24 mouse cellular contexts compared by ENCODE assay signal in genomic region chr14:27887488-27887887, GRCm38 (mm10).
DNase-seq lines count a peak whose midpoint lies in the region; ATAC-seq and TF ChIP-seq lines count a peak whose summit lies in the region.
"Had no signal": no experiment of that assay in that cellular context is flagged by ENCODE, and none has a peak within 500 bp of the region (broad histone marks: within the 10 kb centered on the region; RNA-seq: fewer than 3 reads in every experiment).

No protein-coding gene starts in this region.

- no peak overlapping the region for H3K4me3 ChIP-seq in forebrain, embryonic 15.5 days
- H3K4me3 ChIP-seq in forebrain, embryonic 12.5 days (replicated peaks), result no peak overlapping the region
- no peak overlapping the region for H3K4me3 ChIP-seq in forebrain, postnatal 0 days (ENCODE audit: low read depth, low read length)
- H3K4me3 ChIP-seq: embryonic facial prominence, embryonic 13.5 days; heart, embryonic 10.5 days; heart, embryonic 15.5 days; limb, embryonic 13.5 days; lung, embryonic 15.5 days; myocyte; neural tube, embryonic 12.5 days had no signal

- H3K27ac ChIP-seq in forebrain, embryonic 15.5 days (replicated peaks), result no peak overlapping the region
- H3K27ac ChIP-seq in forebrain, embryonic 12.5 days, result no peak overlapping the region
- no peak overlapping the region for H3K27ac ChIP-seq in forebrain, postnatal 0 days (ENCODE audit: low read depth, low read length)
- H3K27ac ChIP-seq: embryonic facial prominence, embryonic 13.5 days; heart, embryonic 10.5 days; heart, embryonic 15.5 days; limb, embryonic 13.5 days; lung, embryonic 15.5 days; neural tube, embryonic 12.5 days had no signal

- peak; percentile 72 for ATAC-seq in forebrain, embryonic 15.5 days (replicated peaks)
- ATAC-seq in forebrain, embryonic 12.5 days (ENCODE audit: low FRiP score), result no peak; the same call in 1 of the 2 replicates
- ATAC-seq in forebrain, postnatal 0 days, result peak; percentile 40; the same call in 1 of the 2 replicates
- ATAC-seq: intestine, postnatal 0 days; midbrain, embryonic 16.5 days had no signal

- no peaks in the 10 kb centered on the region for H3K27me3 ChIP-seq in forebrain, embryonic 15.5 days
- H3K27me3 ChIP-seq in forebrain, embryonic 12.5 days, result no peaks in the 10 kb centered on the region
- no peaks in the 10 kb centered on the region for H3K27me3 ChIP-seq in forebrain, postnatal 0 days (ENCODE audit: insufficient read depth, low read length)
- H3K27me3 ChIP-seq: embryonic facial prominence, embryonic 13.5 days; heart, embryonic 15.5 days; limb, embryonic 13.5 days; lung, embryonic 15.5 days; neural tube, embryonic 12.5 days had no signal

- peak; percentile 20 for DNase-seq in left cerebral cortex, postnatal 4 days
- no peak for DNase-seq in left cerebral cortex, postnatal 36 days (ENCODE audit: low spot score in 2 of 2)
- peak; percentile 21 for DNase-seq in forebrain, postnatal 0 days
- DNase-seq in thymus, adult 18-20 months, result no peak
- DNase-seq: adrenal gland, postnatal 25 days; B cell, adult 2 months; cerebellum, adult 8-10 months; gastrocnemius, postnatal 25 days; heart, adult 11 months; kidney, postnatal 14 days; right cerebral cortex, postnatal 14 days had no signal

- no peak for TF ChIP-seq CTCF in forebrain, postnatal 0 days (IDR thresholded peaks at IDR 0.05; ENCODE audit: low read depth)

- 44% methylated on average over 5 of the region's 5 CpGs for WGBS in forebrain, embryonic 15.5 days
- WGBS in forebrain, embryonic 12.5 days, result 67% methylated on average over 5 of the region's 5 CpGs
- WGBS in forebrain, postnatal 0 days, result 43% methylated on average over 5 of the region's 5 CpGs

- H3K4me2 ChIP-seq in forebrain, embryonic 15.5 days (replicated peaks), result no peak overlapping the region
- no peak overlapping the region for H3K4me2 ChIP-seq in forebrain, embryonic 12.5 days
- no peak overlapping the region for H3K4me2 ChIP-seq in forebrain, postnatal 0 days (ENCODE audit: low read depth)
- H3K4me2 ChIP-seq: embryonic facial prominence, embryonic 13.5 days; heart, embryonic 15.5 days; limb, embryonic 13.5 days; liver, embryonic 11.5 days; lung, embryonic 15.5 days; midbrain, embryonic 11.5 days; neural tube, embryonic 12.5 days had no signal

- no peak overlapping the region for H3K9ac ChIP-seq in forebrain, embryonic 15.5 days (replicated peaks)
- H3K9ac ChIP-seq in forebrain, embryonic 12.5 days, result no peak overlapping the region
- no peak overlapping the region for H3K9ac ChIP-seq in forebrain, postnatal 0 days
- H3K9ac ChIP-seq: embryonic facial prominence, embryonic 13.5 days; heart, embryonic 15.5 days; limb, embryonic 13.5 days; lung, embryonic 15.5 days; neural tube, embryonic 12.5 days had no signal

- no peaks in the 10 kb centered on the region for H3K9me3 ChIP-seq in forebrain, embryonic 15.5 days
- no peaks in the 10 kb centered on the region for H3K9me3 ChIP-seq in forebrain, embryonic 12.5 days
- no peaks in the 10 kb centered on the region for H3K9me3 ChIP-seq in forebrain, postnatal 0 days (ENCODE audit: low read length)
- H3K9me3 ChIP-seq: embryonic facial prominence, embryonic 13.5 days; heart, embryonic 10.5 days; heart, embryonic 15.5 days; limb, embryonic 13.5 days; lung, embryonic 15.5 days; neural tube, embryonic 12.5 days had no signal

- H3K36me3 ChIP-seq in forebrain, embryonic 15.5 days, result no peaks in the 10 kb centered on the region
- H3K36me3 ChIP-seq in forebrain, embryonic 12.5 days (replicated peaks), result no peaks in the 10 kb centered on the region
- H3K36me3 ChIP-seq in forebrain, postnatal 0 days (ENCODE audit: insufficient read depth), result no peaks in the 10 kb centered on the region
- H3K36me3 ChIP-seq: embryonic facial prominence, embryonic 13.5 days; heart, embryonic 10.5 days; heart, embryonic 15.5 days; limb, embryonic 13.5 days; lung, embryonic 15.5 days; neural tube, embryonic 12.5 days had no signal

- intact Hi-C loops in left cerebral cortex, postnatal 4 days (cut with DNase I), result no loop called here
- intact Hi-C loops in left cerebral cortex, postnatal 36 days (cut with DNase I), result no loop called here

- H3K4me1 ChIP-seq in forebrain, embryonic 15.5 days, result no peaks in the 10 kb centered on the region
- H3K4me1 ChIP-seq in forebrain, embryonic 12.5 days, result no peaks in the 10 kb centered on the region
- no peaks in the 10 kb centered on the region for H3K4me1 ChIP-seq in forebrain, postnatal 0 days (ENCODE audit: insufficient read depth)
- H3K4me1 ChIP-seq: heart, embryonic 10.5 days; heart, embryonic 15.5 days; lung, embryonic 15.5 days; neural tube, embryonic 12.5 days had no signal

Comparison
In these comparisons a context has a peak if more than half of its experiments do, and no peak if none do; other contexts are left out.
1. DNase-seq: peak in left cerebral cortex, postnatal 4 days (single experiment) and forebrain, postnatal 0 days (single experiment); none in left cerebral cortex, postnatal 36 days (0 of 2) and thymus, adult 18-20 months (0 of 2).